Mouse (Mus musculus) kidney, embryonic 15.5 days (tissue): ENCODE data around the gene Nat10. TPM values are rescaled to one million over a fixed set of nuclear protein-coding genes. Genes with fewer than 3 reads are reported as not detected.

Experiments used
- ATAC-seq: fragments of 200-750 bp; cut with Nextera tagmentation; replicated peaks from 2 replicates; pipeline ENCODE4 v1.8.0; 2017; ENCODE audit warnings: moderate TSS enrichment; ENCODE audit not compliant: low FRiP score
- H3K27ac ChIP-seq: fragments of 300-500 bp; sonication (generic); 2 replicates; pipeline ENCODE4 v1.5.1; 2015; ENCODE audit warnings: mild to moderate bottlenecking, inconsistent platforms
- H3K27me3 ChIP-seq: fragments of 300-500 bp; sonication (generic); 2 replicates; pipeline ENCODE4 v1.6.1; 2015; ENCODE audit warnings: inconsistent platforms
- H3K36me3 ChIP-seq: fragments of 300-500 bp; sonication (generic); 2 replicates; pipeline ENCODE4 v1.6.1; 2015; ENCODE audit warnings: inconsistent platforms
- H3K4me1 ChIP-seq: fragments of 300-500 bp; sonication (generic); 2 replicates; pipeline ENCODE4 v1.6.1; 2015; ENCODE audit warnings: inconsistent platforms
- H3K4me2 ChIP-seq: fragments of 300-500 bp; sonication (generic); 2 replicates; pipeline ENCODE4 v1.6.1; 2015; ENCODE audit warnings: moderate library complexity, mild to moderate bottlenecking, inconsistent platforms
- H3K4me3 ChIP-seq: fragments of 300-500 bp; sonication (generic); replicated peaks from 2 replicates; pipeline ENCODE4 v1.5.1; 2015; ENCODE audit warnings: mild to moderate bottlenecking, inconsistent platforms
- H3K9ac ChIP-seq: fragments of 300-500 bp; sonication (generic); 2 replicates; pipeline ENCODE4 v1.6.1; 2015; ENCODE audit warnings: mild to moderate bottlenecking, inconsistent platforms
- H3K9me3 ChIP-seq: fragments of 300-500 bp; sonication (generic); replicated peaks from 2 replicates; pipeline ENCODE4 v1.6.1; 2016; ENCODE audit warnings: inconsistent platforms
- WGBS: fragments of 180-500 bp; shearing (Covaris S2); methylation state at CpG from one replicate; pipeline ENCODE4 v1.1.7; 2015; ENCODE audit warnings: mixed read lengths; 5-methylcytosine and 5-hydroxymethylcytosine counted together
- polyA plus RNA-seq: library from polyadenylated mRNA; unstranded; fragments of >200 nt; fragmentation: Nextera tagmentation; extraction: Ambion mirVana; gene quantifications from 2 replicates; pipeline ENCODE4 v1.2.1, GENCODE M21; 2015

Gene Nat10
- polyA plus RNA-seq, result 25.3 and 27.4 TPM in 2 replicates

GRCm38 (mm10) chr2:103760906-103761716, at the start of gene Nat10:
Gene Nat10, minus strand, starts transcription at chr2:103761270.
- Histone ChIP-seq H3K27me3 (no peaks in the 10 kb centered on the region), H3K4me1 (peaks cover 17% of the 10 kb centered on the region), H3K4me2 (peak within 1 kb of the TSS; percentile 74), H3K9ac (peak within 1 kb of the TSS; percentile 44), H3K4me3 (peak within 1 kb of the TSS; percentile 70), H3K27ac (peak within 1 kb of the TSS; percentile 90), H3K9me3 (no peaks in the 10 kb centered on the region), H3K36me3 (peaks cover 28% of the 10 kb centered on the region)
- WGBS, result under 1% methylated on average over 47 of the region's 47 CpGs
- ATAC-seq, result peak; percentile 96

GRCm38 (mm10) chr2:103810412-103810811, 49.3 kb upstream of the Nat10 start:
- H3K4me2 ChIP-seq, result no peak overlapping the region
- ATAC-seq, result no peak
- H3K9me3 ChIP-seq, result no peaks in the 10 kb centered on the region
- H3K9ac ChIP-seq, result no peak overlapping the region
- no peak overlapping the region for H3K27ac ChIP-seq
- WGBS, result 87% methylated on average over 6 of the region's 6 CpGs
- no peaks in the 10 kb centered on the region for H3K36me3 ChIP-seq
- H3K4me3 ChIP-seq, result no peak overlapping the region
- no peaks in the 10 kb centered on the region for H3K27me3 ChIP-seq
- H3K4me1 ChIP-seq, result no peaks in the 10 kb centered on the region

- Histone ChIP-seq H3K27me3 (no peaks in the 10 kb centered on the region), H3K27ac (no peak overlapping the region), H3K4me3 (no peak overlapping the region), H3K4me1 (peaks cover 6% of the 10 kb centered on the region), H3K9me3 (no peaks in the 10 kb centered on the region), H3K36me3 (no peaks in the 10 kb centered on the region), H3K9ac (no peak overlapping the region), H3K4me2 (no peak overlapping the region)
- no peak for ATAC-seq
Observed at GRCm38 (mm10) chr2:103808466-103808865, 47.4 kb upstream of the Nat10 start.

GRCm38 (mm10) chr2:103803770-103804530, 42.9 kb upstream of the Nat10 start:
- H3K36me3 ChIP-seq, result no peaks in the 10 kb centered on the region
- H3K27ac ChIP-seq, result peak overlapping the region; percentile 48; the same call in 1 of the 2 replicates
- H3K4me3 ChIP-seq, result no peak overlapping the region
- H3K4me1 ChIP-seq, result peaks cover 10% of the 10 kb centered on the region
- H3K9ac ChIP-seq, result no peak overlapping the region
- 65% methylated on average over 5 of the region's 5 CpGs for WGBS
- H3K27me3 ChIP-seq, result no peaks in the 10 kb centered on the region
- H3K4me2 ChIP-seq, result no peak overlapping the region
- no peaks in the 10 kb centered on the region for H3K9me3 ChIP-seq
- ATAC-seq, result no peak

GRCm38 (mm10) chr2:103802422-103802821, 41.4 kb upstream of the Nat10 start:
- WGBS, result 92% methylated on average over 1 of the region's 1 CpGs
- no peak overlapping the region for H3K27ac ChIP-seq
- ATAC-seq, result no peak

GRCm38 (mm10) chr2:103797491-103798009, 36.5 kb upstream of the Nat10 start, which contains the start of gene Caprin1:
Gene Caprin1, minus strand, starts transcription at chr2:103797649.
- Histone ChIP-seq H3K27me3 (no peaks in the 10 kb centered on the region), H3K36me3 (peaks cover 13% of the 10 kb centered on the region), H3K4me1 (peaks cover 30% of the 10 kb centered on the region), H3K9ac (peak within 1 kb of the TSS; percentile 97), H3K4me3 (peak within 1 kb of the TSS; percentile 97), H3K4me2 (peak within 1 kb of the TSS; percentile 66), H3K27ac (peak within 1 kb of the TSS; percentile 100), H3K9me3 (no peaks in the 10 kb centered on the region)
- ATAC-seq, result peak; percentile 97
- under 1% methylated on average over 33 of the region's 33 CpGs for WGBS

More at GRCm38 (mm10) chr2:103802422-103802821, 41.4 kb upstream of the Nat10 start:
- Histone ChIP-seq H3K9ac (no peak overlapping the region), H3K4me1 (peaks cover 20% of the 10 kb centered on the region), H3K9me3 (no peaks in the 10 kb centered on the region), H3K27me3 (no peaks in the 10 kb centered on the region), H3K4me3 (no peak overlapping the region), H3K4me2 (no peak overlapping the region), H3K36me3 (no peaks in the 10 kb centered on the region)

GRCm38 (mm10) chr2:103796861-103797466, 35.9 kb upstream of the Nat10 start:
- H3K9me3 ChIP-seq, result no peaks in the 10 kb centered on the region
- peak; percentile 73 for ATAC-seq
- H3K36me3 ChIP-seq, result peaks cover 19% of the 10 kb centered on the region
- under 1% methylated on average over 58 of the region's 72 CpGs for WGBS
- no peaks in the 10 kb centered on the region for H3K27me3 ChIP-seq
- H3K4me3 ChIP-seq, result peak overlapping the region; percentile 97
- H3K9ac ChIP-seq, result peak overlapping the region; percentile 97
- peaks cover 30% of the 10 kb centered on the region for H3K4me1 ChIP-seq
- peak overlapping the region; percentile 66 for H3K4me2 ChIP-seq
- H3K27ac ChIP-seq, result peak overlapping the region; percentile 100

- peak overlapping the region; percentile 97 for H3K4me3 ChIP-seq
- WGBS, result 0% methylated on average over 42 of the region's 42 CpGs
- peaks cover 22% of the 10 kb centered on the region for H3K36me3 ChIP-seq
- H3K27me3 ChIP-seq, result no peaks in the 10 kb centered on the region
- H3K9me3 ChIP-seq, result no peaks in the 10 kb centered on the region
- H3K4me1 ChIP-seq, result peaks cover 32% of the 10 kb centered on the region
- peak overlapping the region; percentile 100 for H3K27ac ChIP-seq
- H3K4me2 ChIP-seq, result peak overlapping the region; percentile 66
- peak overlapping the region; percentile 97 for H3K9ac ChIP-seq
- peak; percentile 20 for ATAC-seq
Observed at GRCm38 (mm10) chr2:103796211-103796860, 35.3 kb upstream of the Nat10 start.

GRCm38 (mm10) chr2:103795843-103796210, 34.8 kb upstream of the Nat10 start:
- Histone ChIP-seq H3K27me3 (no peaks in the 10 kb centered on the region), H3K4me1 (peaks cover 34% of the 10 kb centered on the region), H3K9ac (peak overlapping the region; percentile 97), H3K36me3 (peaks cover 26% of the 10 kb centered on the region), H3K4me2 (peak overlapping the region; percentile 66), H3K27ac (peak overlapping the region; percentile 100), H3K4me3 (peak overlapping the region; percentile 97), H3K9me3 (no peaks in the 10 kb centered on the region)
- 0% methylated on average over 11 of the region's 11 CpGs for WGBS
- ATAC-seq, result peak; percentile 76

GRCm38 (mm10) chr2:103792009-103792408, 30.9 kb upstream of the Nat10 start:
- 93% methylated on average over 1 of the region's 1 CpGs for WGBS
- Histone ChIP-seq H3K4me3 (no peak overlapping the region), H3K9ac (no peak overlapping the region), H3K9me3 (no peaks in the 10 kb centered on the region), H3K4me1 (peaks cover 27% of the 10 kb centered on the region), H3K27ac (no peak overlapping the region), H3K27me3 (no peaks in the 10 kb centered on the region), H3K36me3 (peaks cover 59% of the 10 kb centered on the region), H3K4me2 (no peak overlapping the region)
- no peak for ATAC-seq

- no peak overlapping the region for H3K27ac ChIP-seq
- H3K4me2 ChIP-seq, result no peak overlapping the region
- no peaks in the 10 kb centered on the region for H3K27me3 ChIP-seq
- 88% methylated on average over 1 of the region's 1 CpGs for WGBS
- H3K36me3 ChIP-seq, result peaks cover 70% of the 10 kb centered on the region
- peaks cover 4% of the 10 kb centered on the region; the same call in 1 of the 2 replicates for H3K4me1 ChIP-seq
- H3K4me3 ChIP-seq, result no peak overlapping the region
- no peaks in the 10 kb centered on the region for H3K9me3 ChIP-seq
- no peak for ATAC-seq
- no peak overlapping the region for H3K9ac ChIP-seq
Observed at GRCm38 (mm10) chr2:103785735-103786134, 24.7 kb upstream of the Nat10 start.
